Comparison of ENCODE assay signal across 1 mouse cellular context in the genomic region with DNA sequence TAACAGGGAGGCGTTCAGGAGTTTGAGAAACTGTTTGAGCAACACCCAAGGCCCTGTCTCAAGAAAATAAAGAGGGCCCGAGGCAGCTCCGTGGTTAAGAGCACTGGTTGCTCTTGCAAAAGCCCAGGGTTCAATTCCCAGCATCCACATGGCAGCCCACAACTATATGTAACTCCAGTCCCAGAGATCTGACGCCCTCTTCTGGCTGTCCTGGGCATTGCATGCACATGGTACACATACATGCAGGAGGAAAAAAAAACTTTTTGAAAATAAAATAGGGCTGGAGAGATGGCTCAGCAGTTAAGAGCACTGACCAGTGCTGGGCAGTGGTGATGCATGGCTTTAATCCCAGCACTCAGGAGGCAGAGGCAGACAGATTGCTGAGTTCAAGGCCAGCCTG.
TF ChIP-seq lines count a peak whose summit lies in the region.

No protein-coding gene starts in this region.

TF ChIP-seq in MEL, 35 proteins besides CTCF, POLR2A, EP300 and RAD21:
- no peak for TF ChIP-seq NELFE (IDR thresholded peaks at IDR 0.05; ENCODE audit: low read depth, low read length)
- TF ChIP-seq GATA1 (IDR thresholded peaks at IDR 0.05; ENCODE audit: low read depth, low read length): no peak
- TF ChIP-seq SMC3 (IDR thresholded peaks at IDR 0.05; ENCODE audit: low read depth, low read length): peak; percentile 14; the same call in 1 of the 2 replicates
- peak; percentile 56; the same call in 1 of the 2 replicates for TF ChIP-seq ZNF384 (IDR thresholded peaks at IDR 0.05; ENCODE audit: low read depth, low read length)
- TF ChIP-seq MXI1 (IDR thresholded peaks at IDR 0.05; ENCODE audit: low read depth, low read length): 0 out of 2 replicates have a peak, but pooled peaks have one; percentile 8
- no peak for TF ChIP-seq MEF2A (IDR thresholded peaks at IDR 0.05; ENCODE audit: extremely low read depth, insufficient replicate concordance, low read depth, low read length, poor library complexity, severe bottlenecking)
- TF ChIP-seq MYC (IDR thresholded peaks at IDR 0.05; ENCODE audit: low read depth, low read length): peak; percentile 54; the same call in 1 of the 2 replicates
